Mouse (Mus musculus) brain, embryonic 14.5 days (tissue): Measurements from ENCODE around the gene Stard13. TPM values are rescaled to one million over a fixed set of nuclear protein-coding genes. Genes with fewer than 3 reads are reported as not detected.

Experiments
- DNase-seq: peaks from one replicate; pipeline ENCODE4 v3.0.0-alpha.2; 2011; ENCODE audit warnings: low read depth
- CTCF ChIP-seq: fragments of 200-500 bp; IDR thresholded peaks from 2 replicates; pipeline ENCODE4 v1.5.1; 2012; ENCODE audit warnings: inconsistent platforms, mild to moderate bottlenecking, moderate library complexity, borderline replicate concordance; ENCODE audit not compliant: insufficient read depth, insufficient read length; ENCODE audit errors: extremely low read depth
- POLR2A ChIP-seq: fragments of 200-500 bp; IDR thresholded peaks from 2 replicates; pipeline ENCODE4 v1.6.1; 2012; ENCODE audit warnings: mild to moderate bottlenecking, inconsistent platforms, borderline replicate concordance; ENCODE audit not compliant: poor library complexity, insufficient read depth, insufficient read length, severe bottlenecking; ENCODE audit errors: extremely low read depth
- polyA plus RNA-seq: library from polyadenylated mRNA; depleted of rRNA; stranded (reverse); fragments of >200 nt; gene quantifications from 2 replicates; pipeline ENCODE4 v1.2.3, GENCODE M21; 2012

The Stard13 gene
- polyA plus RNA-seq, 1 experiment, result 6.6 TPM

DNA sequence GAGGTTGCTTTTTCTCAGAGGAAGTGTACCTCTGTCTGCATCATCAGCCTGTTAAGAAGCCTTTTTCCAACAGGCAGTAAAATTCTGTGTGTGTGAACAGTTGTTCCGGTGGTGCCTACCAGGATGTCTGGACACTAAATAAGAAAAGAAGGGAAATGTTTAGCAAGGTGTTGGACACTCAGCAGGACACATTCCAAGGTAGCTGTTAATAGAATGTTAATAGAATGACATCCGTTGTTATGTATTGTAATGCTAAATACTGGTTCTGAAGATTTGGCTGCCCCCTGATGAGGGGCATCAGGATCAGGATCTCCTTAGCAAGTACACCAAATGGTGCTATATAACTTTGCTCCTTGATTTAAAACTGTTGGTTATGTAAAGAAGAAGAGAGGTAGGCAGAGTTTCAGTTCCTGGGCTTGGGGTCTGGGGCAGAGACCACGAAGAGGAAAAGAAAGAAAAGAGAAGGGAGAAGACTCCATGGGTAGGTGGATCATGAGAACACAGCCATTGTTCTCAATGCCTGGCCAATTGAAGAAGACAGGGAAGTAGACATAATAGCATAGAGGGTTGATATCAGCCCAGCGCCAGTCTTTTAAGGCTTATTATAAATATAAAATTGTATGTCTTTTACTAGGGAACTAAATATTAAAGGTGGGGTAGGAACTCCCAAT lies 9.8 kb downstream of the Stard13 start:
- DNase-seq, result no peak
- TF ChIP-seq CTCF, result no peak

DNA sequence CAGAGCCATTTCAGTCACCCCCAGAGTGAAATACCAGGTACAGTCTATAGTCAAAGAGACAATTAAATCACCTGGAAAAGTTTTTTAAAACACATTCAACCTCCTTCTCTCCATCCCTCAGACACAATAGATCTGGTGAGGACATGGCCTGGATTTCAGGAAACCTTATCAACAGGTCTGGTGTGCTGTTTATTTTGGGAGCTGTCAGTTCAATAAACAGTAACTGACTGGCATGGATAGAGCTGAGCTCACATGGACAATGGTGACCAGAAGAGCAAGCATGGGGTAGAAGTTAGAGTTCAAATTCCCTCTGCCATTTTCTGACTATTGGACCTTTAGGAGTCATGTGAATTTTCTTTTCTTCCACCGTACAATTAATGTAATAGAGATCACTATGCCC lies 10.8 kb downstream of the Stard13 start:
- DNase-seq, result no peak
- TF ChIP-seq CTCF (no peak), POLR2A (no peak)

DNA sequence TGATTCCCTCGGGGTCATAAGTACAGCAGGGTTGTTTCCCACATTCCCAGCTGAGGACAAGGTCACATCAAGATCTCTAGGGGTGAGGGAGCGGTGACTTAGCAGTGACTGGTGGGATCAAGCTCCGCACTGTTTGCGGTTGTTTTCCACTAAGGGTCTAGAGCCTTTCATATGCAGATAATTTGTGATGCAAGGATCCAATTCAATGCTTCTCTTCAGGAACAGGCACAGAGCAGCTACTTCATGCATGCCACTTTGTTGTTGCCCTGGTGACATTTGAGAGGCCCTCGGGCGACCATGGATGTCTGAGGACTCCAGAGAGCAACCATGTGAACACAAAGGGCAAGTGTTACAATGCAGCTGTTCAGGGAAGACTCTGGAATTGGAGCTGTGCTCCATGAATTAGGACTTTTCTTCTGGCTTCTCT lies 14.9 kb downstream of the Stard13 start:
- peak; percentile 77 for DNase-seq
- TF ChIP-seq CTCF (no peak), POLR2A (no peak)

- TF ChIP-seq POLR2A, result no peak
- no peak for TF ChIP-seq CTCF
- no peak for DNase-seq
Observed at GRCm38 (mm10) chr5:151213097-151213496, 20.5 kb downstream of the Stard13 start.

GRCm38 (mm10) chr5:151210869-151211268 lies 22.8 kb downstream of the Stard13 start:
- no peak for TF ChIP-seq POLR2A
- TF ChIP-seq CTCF, result no peak
- DNase-seq, result no peak

GRCm38 (mm10) chr5:151210060-151210459 lies 23.6 kb downstream of the Stard13 start:
- no peak for DNase-seq
- TF ChIP-seq CTCF, result no peak
- no peak for TF ChIP-seq POLR2A

GRCm38 (mm10) chr5:151205017-151205416 lies 28.6 kb downstream of the Stard13 start:
- no peak for DNase-seq
- no peak for TF ChIP-seq CTCF
- no peak for TF ChIP-seq POLR2A

DNA sequence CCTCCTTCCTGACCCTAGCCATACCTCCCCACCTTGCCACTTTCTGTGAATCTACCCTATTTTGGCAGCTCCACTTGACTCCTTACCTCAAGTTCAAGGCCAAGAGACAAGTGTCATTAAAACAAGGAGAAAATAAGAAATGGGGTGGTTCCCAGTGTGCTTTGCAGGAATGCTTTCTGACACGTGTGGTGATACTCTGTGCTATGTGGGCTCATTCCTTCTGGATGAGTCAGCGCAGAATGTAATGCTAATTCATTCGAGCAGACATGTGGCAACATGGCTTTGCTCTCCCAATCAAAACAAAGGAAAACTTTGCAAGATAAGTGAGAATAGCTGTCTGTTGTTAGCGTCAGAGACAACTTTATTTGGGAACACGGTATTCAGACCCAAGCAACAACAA lies 30.7 kb downstream of the Stard13 start:
- DNase-seq, result no peak
- TF ChIP-seq CTCF (no peak), POLR2A (no peak)

DNA sequence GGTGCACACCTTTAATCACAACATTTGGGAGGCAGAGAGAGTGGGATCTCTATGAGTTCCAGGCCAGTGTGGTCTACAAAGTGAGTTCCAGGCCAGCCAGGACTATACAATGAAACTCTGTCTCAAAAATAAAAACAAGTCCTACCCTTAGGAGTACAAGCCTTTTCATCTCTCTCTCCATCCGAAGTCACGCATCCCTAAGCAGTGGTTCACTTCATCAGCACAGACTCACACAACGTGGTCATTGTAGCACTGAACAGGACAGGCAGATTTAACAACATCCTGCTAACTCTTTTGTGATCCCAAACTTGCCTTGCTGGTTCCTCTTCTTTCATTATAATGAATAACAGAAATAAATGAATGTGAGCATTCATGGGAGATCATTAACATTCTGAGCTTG lies 32.4 kb downstream of the Stard13 start:
- no peak for TF ChIP-seq POLR2A
- no peak for TF ChIP-seq CTCF
- no peak for DNase-seq

DNA sequence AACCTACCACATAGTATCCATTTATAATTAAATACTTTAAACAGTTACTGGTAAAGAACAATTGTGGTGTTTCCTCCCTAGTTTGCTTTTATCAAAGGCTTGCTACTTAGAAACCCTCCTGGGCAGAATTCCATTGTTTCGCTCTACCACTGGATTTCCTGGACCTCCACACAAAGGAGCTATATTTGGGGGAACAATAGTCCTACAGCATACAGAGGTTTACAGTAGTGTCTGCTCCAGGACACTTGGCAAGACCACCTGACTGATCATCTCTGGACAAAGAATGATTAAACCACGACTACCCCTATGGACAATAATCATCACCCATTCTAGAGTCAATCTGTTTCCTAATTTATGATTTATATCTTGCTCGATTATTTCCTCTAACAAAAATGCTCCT lies 34.4 kb downstream of the Stard13 start:
- no peak for DNase-seq
- TF ChIP-seq POLR2A (no peak), CTCF (no peak)

GRCm38 (mm10) chr5:151196603-151197272 lies 36.9 kb downstream of the Stard13 start:
- peak; percentile 35 for DNase-seq
- TF ChIP-seq POLR2A (no peak), CTCF (no peak)
